Mouse (Mus musculus) forebrain, embryonic 12.5 days (tissue): ENCODE data around the gene 6030408B16Rik. TPM values are rescaled to one million over a fixed set of nuclear protein-coding genes. Genes with fewer than 3 reads are reported as not detected.

Source experiments
- ATAC-seq: fragments of 200-750 bp; cut with Nextera tagmentation; 2 replicates; pipeline ENCODE4 v1.8.0; 2017; ENCODE audit warnings: moderate TSS enrichment; ENCODE audit not compliant: low FRiP score
- H3K27ac ChIP-seq: fragments of 300-500 bp; sonication (generic); 2 replicates; pipeline ENCODE4 v1.5.1; 2016; ENCODE audit warnings: mild to moderate bottlenecking
- H3K27me3 ChIP-seq: fragments of 300-500 bp; sonication (generic); 2 replicates; pipeline ENCODE4 v1.6.1; 2016; ENCODE audit warnings: mild to moderate bottlenecking
- H3K36me3 ChIP-seq: fragments of 300-500 bp; sonication (generic); replicated peaks from 2 replicates; pipeline ENCODE4 v1.6.1; 2016; ENCODE audit warnings: mild to moderate bottlenecking
- H3K4me1 ChIP-seq: fragments of 300-500 bp; sonication (generic); 2 replicates; pipeline ENCODE4 v1.6.1; 2016
- H3K4me2 ChIP-seq: fragments of 300-500 bp; sonication (generic); 2 replicates; pipeline ENCODE4 v1.6.1; 2016; ENCODE audit warnings: mild to moderate bottlenecking, moderate library complexity
- H3K4me3 ChIP-seq: fragments of 300-500 bp; sonication (generic); replicated peaks from 2 replicates; pipeline ENCODE4 v1.5.1; 2016; ENCODE audit warnings: mild to moderate bottlenecking
- H3K9ac ChIP-seq: fragments of 300-500 bp; sonication (generic); 2 replicates; pipeline ENCODE4 v1.6.1; 2016; ENCODE audit warnings: mild to moderate bottlenecking
- H3K9me3 ChIP-seq: fragments of 300-500 bp; sonication (generic); 2 replicates; pipeline ENCODE4 v1.6.1; 2016
- WGBS: fragments of 180-500 bp; shearing (Covaris S2); methylation state at CpG from one replicate; pipeline ENCODE4 v1.1.7; 2016; 5-methylcytosine and 5-hydroxymethylcytosine counted together
- polyA plus RNA-seq: library from polyadenylated mRNA; unstranded; fragments of >200 nt; fragmentation: Nextera tagmentation; extraction: Ambion mirVana; gene quantifications from 2 replicates; pipeline ENCODE4 v1.2.1, GENCODE M21; 2016

The 6030408B16Rik gene
- polyA plus RNA-seq, 1 experiment from 2014 or later: 0.27 TPM

DNA sequence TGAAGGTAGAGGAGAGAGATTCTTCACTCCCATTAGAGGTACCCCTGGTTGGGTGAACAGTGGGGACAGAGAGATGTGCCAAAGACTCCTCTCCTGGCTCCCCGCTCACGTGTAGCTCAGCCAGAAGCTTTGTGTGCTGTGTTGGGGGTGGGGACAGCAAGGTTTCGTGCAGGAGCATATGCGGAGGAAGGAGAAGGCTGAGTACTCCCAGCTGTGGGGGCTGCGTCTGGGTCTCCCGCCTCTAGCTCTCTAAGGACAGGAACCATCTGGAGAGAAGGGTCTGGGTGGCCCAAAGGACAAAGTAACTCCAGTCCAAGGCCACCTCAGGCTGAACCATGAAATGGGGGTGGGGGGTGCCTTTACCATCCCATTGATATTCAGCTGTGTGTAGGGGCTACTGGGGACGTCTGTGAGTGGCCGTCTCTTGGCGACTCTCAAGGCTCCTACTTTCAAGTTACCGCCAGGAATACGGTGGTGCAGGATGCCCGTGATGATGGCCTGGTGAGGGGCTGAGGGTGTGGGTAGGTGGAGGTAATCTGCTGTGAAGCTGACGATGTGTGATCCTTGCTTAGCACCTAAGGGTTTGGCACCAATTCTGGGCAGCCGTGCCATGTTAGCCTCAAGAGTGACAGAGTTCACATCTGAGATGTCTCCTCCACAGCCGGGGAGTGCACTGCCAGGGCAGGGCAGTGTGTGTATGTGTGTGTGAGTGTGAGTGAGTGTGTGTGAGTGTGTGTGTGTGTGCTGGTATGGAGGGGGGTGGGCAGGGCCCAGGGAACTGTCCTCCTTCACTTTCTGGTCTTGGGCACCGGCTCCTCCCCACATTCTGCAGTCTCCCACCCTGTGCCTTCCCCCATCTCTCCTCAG, 1.2 kb downstream of the 6030408B16Rik start:
- Histone ChIP-seq H3K9ac (no peak overlapping the region), H3K27ac (no peak overlapping the region), H3K27me3 (no peaks in the 10 kb centered on the region), H3K4me1 (peaks cover 6% of the 10 kb centered on the region; the same call in 1 of the 2 replicates), H3K4me2 (no peak overlapping the region), H3K36me3 (peaks cover 35% of the 10 kb centered on the region), H3K4me3 (no peak overlapping the region), H3K9me3 (no peaks in the 10 kb centered on the region)
- ATAC-seq: no peak
- WGBS: 67% methylated on average over 16 of the region's 16 CpGs

- no peak for ATAC-seq
- WGBS: 83% methylated on average over 7 of the region's 7 CpGs
- Histone ChIP-seq H3K4me3 (no peak overlapping the region), H3K9me3 (no peaks in the 10 kb centered on the region), H3K4me2 (no peak overlapping the region), H3K27me3 (no peaks in the 10 kb centered on the region), H3K9ac (no peak overlapping the region), H3K36me3 (peaks cover 26% of the 10 kb centered on the region), H3K27ac (no peak overlapping the region), H3K4me1 (peaks cover 6% of the 10 kb centered on the region; the same call in 1 of the 2 replicates)
Observed at GRCm38 (mm10) chr15:101295106-101295505, 2.1 kb downstream of the 6030408B16Rik start.

DNA sequence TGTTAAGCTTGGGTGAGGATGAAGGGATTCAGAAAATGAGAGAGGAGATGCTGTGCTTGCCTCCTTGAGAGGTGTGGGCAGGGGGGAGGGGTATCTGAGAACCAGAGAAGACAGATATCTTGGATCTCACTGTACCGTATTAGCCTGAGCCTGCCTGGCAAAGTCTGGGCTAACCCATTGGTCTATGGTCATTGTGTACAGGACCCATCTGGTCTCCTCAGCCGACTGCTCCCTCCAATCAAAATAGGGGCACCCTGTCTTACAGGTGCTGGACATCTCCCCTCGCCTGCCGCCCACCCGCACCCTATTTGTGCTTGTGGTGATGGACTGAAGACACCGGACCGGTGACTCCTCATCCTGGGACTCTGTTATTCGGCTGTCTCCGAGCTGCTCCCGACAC, 2.6 kb downstream of the 6030408B16Rik start:
- ATAC-seq: no peak
- peaks cover 21% of the 10 kb centered on the region for H3K36me3 ChIP-seq
- H3K9me3 ChIP-seq: no peaks in the 10 kb centered on the region
- no peaks in the 10 kb centered on the region for H3K27me3 ChIP-seq
- H3K9ac ChIP-seq: no peak overlapping the region
- H3K4me2 ChIP-seq: no peak overlapping the region
- H3K27ac ChIP-seq: no peak overlapping the region
- no peak overlapping the region for H3K4me3 ChIP-seq
- 96% methylated on average over 10 of the region's 10 CpGs for WGBS
- H3K4me1 ChIP-seq: peaks cover 6% of the 10 kb centered on the region; the same call in 1 of the 2 replicates

DNA sequence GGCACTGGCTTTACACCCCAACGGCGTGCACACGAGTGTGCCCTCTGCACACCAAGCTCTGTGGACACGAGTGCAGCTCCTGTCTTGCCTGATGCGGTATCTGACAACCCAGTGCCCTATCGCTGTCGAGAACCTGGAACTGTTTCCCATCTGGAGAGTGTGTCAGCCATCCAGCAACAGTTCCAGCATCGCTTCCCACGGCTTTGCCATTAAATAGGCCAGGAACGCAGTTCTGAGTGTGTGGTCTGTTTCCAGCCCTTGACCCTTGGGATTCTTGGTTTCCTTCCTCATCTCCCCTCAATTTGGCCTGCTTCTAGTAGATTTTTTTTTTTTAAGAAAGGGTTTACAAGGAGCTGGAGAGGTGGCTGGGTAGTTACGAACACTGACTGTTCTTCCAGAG, 3.1 kb downstream of the 6030408B16Rik start:
- Histone ChIP-seq H3K4me1 (peaks cover 6% of the 10 kb centered on the region; the same call in 1 of the 2 replicates), H3K36me3 (peaks cover 17% of the 10 kb centered on the region), H3K9me3 (no peaks in the 10 kb centered on the region), H3K9ac (no peak overlapping the region), H3K27me3 (no peaks in the 10 kb centered on the region), H3K4me2 (no peak overlapping the region), H3K27ac (no peak overlapping the region), H3K4me3 (no peak overlapping the region)
- 93% methylated on average over 11 of the region's 11 CpGs for WGBS
- no peak for ATAC-seq

DNA sequence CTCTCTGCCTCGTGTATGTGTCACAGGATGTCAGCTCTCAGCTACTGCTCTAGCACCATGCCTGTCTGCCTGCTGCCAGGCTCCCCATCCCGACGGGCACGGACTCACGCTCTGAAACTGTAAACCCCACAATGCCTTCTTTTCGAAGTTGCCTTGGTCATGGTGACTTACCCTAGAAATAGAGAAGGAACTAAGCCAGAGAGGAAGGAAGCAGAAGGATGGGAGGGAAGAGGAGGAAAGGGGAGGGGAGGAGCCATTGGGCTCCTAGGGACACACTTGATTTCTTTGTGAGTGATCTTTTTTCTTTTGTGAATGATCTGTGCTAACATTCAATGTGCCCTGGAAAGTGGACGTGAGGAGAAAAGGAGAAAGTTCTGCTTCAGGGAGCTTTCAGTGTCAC, 5.0 kb downstream of the 6030408B16Rik start:
- Histone ChIP-seq H3K4me3 (no peak overlapping the region), H3K4me2 (no peak overlapping the region; the same call in 1 of the 2 replicates), H3K27ac (no peak overlapping the region), H3K36me3 (0 out of 2 replicates have a peak, but pooled peaks cover under 1% of the 10 kb centered on the region), H3K9ac (0 out of 2 replicates have a peak overlapping the region, but pooled peaks have one; percentile 41), H3K9me3 (no peaks in the 10 kb centered on the region), H3K4me1 (peaks cover 6% of the 10 kb centered on the region; the same call in 1 of the 2 replicates), H3K27me3 (no peaks in the 10 kb centered on the region)
- WGBS: 29% methylated on average over 7 of the region's 7 CpGs
- no peak for ATAC-seq

GRCm38 (mm10) chr15:101298550-101298949, 5.5 kb downstream of the 6030408B16Rik start:
- H3K9me3 ChIP-seq: no peaks in the 10 kb centered on the region
- peak overlapping the region; percentile 35 for H3K4me2 ChIP-seq
- H3K36me3 ChIP-seq: no peaks in the 10 kb centered on the region
- no peak for ATAC-seq
- H3K27me3 ChIP-seq: no peaks in the 10 kb centered on the region
- no peak overlapping the region for H3K27ac ChIP-seq
- 14% methylated on average over 7 of the region's 7 CpGs for WGBS
- H3K9ac ChIP-seq: peak overlapping the region; percentile 41
- H3K4me3 ChIP-seq: no peak overlapping the region
- peaks cover 6% of the 10 kb centered on the region; the same call in 1 of the 2 replicates for H3K4me1 ChIP-seq

- no peaks in the 10 kb centered on the region for H3K9me3 ChIP-seq
- H3K27ac ChIP-seq: no peak overlapping the region
- no peaks in the 10 kb centered on the region for H3K27me3 ChIP-seq
- no peaks in the 10 kb centered on the region for H3K36me3 ChIP-seq
- peaks cover 6% of the 10 kb centered on the region; the same call in 1 of the 2 replicates for H3K4me1 ChIP-seq
- H3K9ac ChIP-seq: no peak overlapping the region
- no peak overlapping the region for H3K4me3 ChIP-seq
- no peak for ATAC-seq
- no peak overlapping the region for H3K4me2 ChIP-seq
- 86% methylated on average over 14 of the region's 14 CpGs for WGBS
Observed at GRCm38 (mm10) chr15:101299480-101299960, 6.5 kb downstream of the 6030408B16Rik start.

DNA sequence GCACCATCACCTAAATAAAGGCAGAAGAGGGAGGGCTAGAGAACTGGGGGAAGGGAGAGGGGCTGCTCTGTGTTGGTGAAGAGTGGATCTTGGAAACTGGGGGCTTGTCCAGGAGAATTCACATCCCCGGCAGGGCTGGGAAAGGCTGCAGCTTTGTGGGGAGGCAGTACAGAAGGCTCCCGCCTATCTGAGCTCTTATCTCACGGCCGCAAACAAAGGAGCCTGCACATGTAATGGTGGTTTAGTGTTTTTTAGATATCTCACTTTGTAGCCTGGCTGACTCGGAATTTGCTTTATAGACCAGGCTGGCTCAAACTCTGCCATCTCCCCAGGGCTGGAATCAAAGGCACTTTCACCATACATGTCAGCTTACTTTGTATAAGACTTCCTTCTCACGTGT, 7.1 kb downstream of the 6030408B16Rik start:
- ATAC-seq: no peak
- WGBS: 76% methylated on average over 6 of the region's 6 CpGs

GRCm38 (mm10) chr15:101302201-101302600, 9.2 kb downstream of the 6030408B16Rik start:
- ATAC-seq: no peak
- peaks cover 6% of the 10 kb centered on the region; the same call in 1 of the 2 replicates for H3K4me1 ChIP-seq
- no peaks in the 10 kb centered on the region for H3K27me3 ChIP-seq
- no peak overlapping the region for H3K9ac ChIP-seq
- H3K36me3 ChIP-seq: no peaks in the 10 kb centered on the region
- H3K27ac ChIP-seq: no peak overlapping the region
- H3K9me3 ChIP-seq: no peaks in the 10 kb centered on the region
- 76% methylated on average over 3 of the region's 3 CpGs for WGBS
- no peak overlapping the region for H3K4me3 ChIP-seq
- H3K4me2 ChIP-seq: no peak overlapping the region

More for the DNA sequence above, 7.1 kb downstream of the 6030408B16Rik start:
- Histone ChIP-seq H3K9me3 (no peaks in the 10 kb centered on the region), H3K27me3 (no peaks in the 10 kb centered on the region), H3K36me3 (no peaks in the 10 kb centered on the region), H3K4me1 (peaks cover 6% of the 10 kb centered on the region; the same call in 1 of the 2 replicates), H3K9ac (no peak overlapping the region), H3K4me2 (no peak overlapping the region), H3K4me3 (no peak overlapping the region), H3K27ac (no peak overlapping the region)

DNA sequence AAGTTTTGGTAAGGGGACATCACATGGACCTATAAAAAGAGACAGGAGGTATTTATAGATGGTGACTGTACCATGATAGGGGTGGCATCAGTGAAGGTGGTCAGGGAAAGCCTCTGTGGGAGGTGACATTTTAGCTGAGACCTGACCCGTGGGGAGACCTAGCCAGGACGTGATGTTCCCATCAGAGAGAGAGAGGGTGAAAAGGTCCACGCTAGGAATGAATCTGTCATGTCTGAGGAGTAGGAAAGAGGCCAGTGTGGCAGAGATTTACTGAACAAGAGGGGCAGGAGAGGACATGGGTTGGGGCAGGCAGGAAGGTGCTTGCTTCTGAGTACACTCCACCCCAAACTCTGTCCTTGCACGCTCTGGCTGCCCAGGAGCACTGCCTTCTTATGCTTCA, 10.8 kb downstream of the 6030408B16Rik start:
- no peaks in the 10 kb centered on the region for H3K9me3 ChIP-seq
- peaks cover under 1% of the 10 kb centered on the region for H3K4me1 ChIP-seq
- WGBS: 89% methylated on average over 4 of the region's 4 CpGs
- H3K4me2 ChIP-seq: no peak overlapping the region
- no peak for ATAC-seq
- H3K27me3 ChIP-seq: no peaks in the 10 kb centered on the region
- no peak overlapping the region for H3K4me3 ChIP-seq
- no peaks in the 10 kb centered on the region for H3K36me3 ChIP-seq
- H3K27ac ChIP-seq: no peak overlapping the region
- no peak overlapping the region for H3K9ac ChIP-seq

- H3K4me1 ChIP-seq: peaks cover 6% of the 10 kb centered on the region
- no peak overlapping the region for H3K9ac ChIP-seq
- no peaks in the 10 kb centered on the region for H3K36me3 ChIP-seq
- no peak overlapping the region for H3K27ac ChIP-seq
- 87% methylated on average over 4 of the region's 4 CpGs for WGBS
- H3K9me3 ChIP-seq: no peaks in the 10 kb centered on the region
- H3K27me3 ChIP-seq: no peaks in the 10 kb centered on the region
- H3K4me3 ChIP-seq: no peak overlapping the region
- no peak for ATAC-seq
- no peak overlapping the region for H3K4me2 ChIP-seq
Observed at GRCm38 (mm10) chr15:101306459-101306858, 13.4 kb downstream of the 6030408B16Rik start.

DNA sequence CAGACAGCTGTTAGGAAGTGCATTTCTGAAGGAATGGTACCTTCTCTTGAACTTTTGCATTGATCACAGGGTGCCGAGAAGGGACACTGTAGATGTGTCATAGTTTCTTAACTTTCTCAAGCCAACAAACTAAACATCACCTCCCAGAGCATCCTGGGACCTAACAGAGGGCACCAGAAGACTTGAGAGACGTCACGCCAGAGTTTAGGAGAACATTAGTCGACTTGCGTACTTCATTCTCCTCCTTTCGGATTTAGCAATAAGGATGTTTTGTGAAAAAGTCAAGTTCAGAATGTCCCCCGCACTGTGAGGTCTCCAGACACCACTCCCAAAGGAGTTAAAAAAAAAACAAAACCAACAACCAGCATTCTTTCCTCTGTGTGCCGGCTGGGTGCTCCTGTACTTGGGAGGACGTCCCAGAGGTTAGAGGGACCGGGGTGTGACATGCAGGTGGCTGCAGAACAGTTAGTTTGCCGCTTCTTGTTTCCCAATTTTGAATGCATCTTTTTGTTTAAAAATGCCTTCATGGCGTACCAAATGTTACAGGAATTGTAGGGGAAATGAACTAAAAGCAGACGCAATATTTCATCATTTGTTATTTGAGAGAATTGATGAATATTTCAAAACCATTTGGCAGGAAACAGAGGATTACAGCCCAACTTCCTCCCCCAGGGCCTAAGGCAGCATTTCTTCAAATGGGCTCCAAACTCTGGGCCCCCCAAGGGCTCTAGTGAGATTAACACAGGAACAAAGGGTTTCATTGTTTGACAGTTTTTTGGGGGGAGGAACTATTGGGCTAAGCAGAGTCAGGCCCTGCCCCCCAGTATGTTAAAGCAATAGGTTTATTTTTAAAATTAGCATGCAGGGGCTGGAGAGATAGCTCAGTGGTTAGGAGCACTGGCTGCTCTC, 15.7 kb downstream of the 6030408B16Rik start:
- Histone ChIP-seq H3K4me2 (no peak overlapping the region), H3K9ac (no peak overlapping the region), H3K9me3 (no peaks in the 10 kb centered on the region), H3K27ac (no peak overlapping the region), H3K36me3 (no peaks in the 10 kb centered on the region), H3K4me1 (peaks cover 6% of the 10 kb centered on the region), H3K4me3 (no peak overlapping the region), H3K27me3 (no peaks in the 10 kb centered on the region)
- ATAC-seq: no peak
- 65% methylated on average over 13 of the region's 13 CpGs for WGBS
